Mouse (Mus musculus): ENCODE data around the gene Zfp358. TPM values are rescaled to one million over a fixed set of nuclear protein-coding genes. Genes with fewer than 3 reads are reported as not detected.
A peak's percentile ranks its signal among the peaks of the same experiment; 100 is the strongest.

Zfp358 gene
- total RNA-seq (2021), result 10 to 100 TPM; 34.3 to 34.6 TPM
- long read RNA-seq, experiment 1, transcript Zfp358-203 (1 exons, 2,200 nt), result minor isoform, 12 of 34 reads
- long read RNA-seq, experiment 1, transcript Zfp358-201 (2 exons, 1,999 nt), result major isoform, 20 of 34 reads
- long read RNA-seq, experiment 1, partial matches to known transcripts, result 0 of 34 reads
- long read RNA-seq, experiment 1, other reads (novel, unspliced or antisense), result 2 of 34 reads
- long read RNA-seq, experiment 2, transcript Zfp358-201 (2 exons, 1,999 nt), result major isoform, 10 of 20 reads
- long read RNA-seq, experiment 2, transcript Zfp358-203 (1 exons, 2,200 nt), result minor isoform, 8 of 20 reads
- long read RNA-seq, experiment 2, partial matches to known transcripts, result 0 of 20 reads
- long read RNA-seq, experiment 2, other reads (novel, unspliced or antisense), result 2 of 20 reads

DNA sequence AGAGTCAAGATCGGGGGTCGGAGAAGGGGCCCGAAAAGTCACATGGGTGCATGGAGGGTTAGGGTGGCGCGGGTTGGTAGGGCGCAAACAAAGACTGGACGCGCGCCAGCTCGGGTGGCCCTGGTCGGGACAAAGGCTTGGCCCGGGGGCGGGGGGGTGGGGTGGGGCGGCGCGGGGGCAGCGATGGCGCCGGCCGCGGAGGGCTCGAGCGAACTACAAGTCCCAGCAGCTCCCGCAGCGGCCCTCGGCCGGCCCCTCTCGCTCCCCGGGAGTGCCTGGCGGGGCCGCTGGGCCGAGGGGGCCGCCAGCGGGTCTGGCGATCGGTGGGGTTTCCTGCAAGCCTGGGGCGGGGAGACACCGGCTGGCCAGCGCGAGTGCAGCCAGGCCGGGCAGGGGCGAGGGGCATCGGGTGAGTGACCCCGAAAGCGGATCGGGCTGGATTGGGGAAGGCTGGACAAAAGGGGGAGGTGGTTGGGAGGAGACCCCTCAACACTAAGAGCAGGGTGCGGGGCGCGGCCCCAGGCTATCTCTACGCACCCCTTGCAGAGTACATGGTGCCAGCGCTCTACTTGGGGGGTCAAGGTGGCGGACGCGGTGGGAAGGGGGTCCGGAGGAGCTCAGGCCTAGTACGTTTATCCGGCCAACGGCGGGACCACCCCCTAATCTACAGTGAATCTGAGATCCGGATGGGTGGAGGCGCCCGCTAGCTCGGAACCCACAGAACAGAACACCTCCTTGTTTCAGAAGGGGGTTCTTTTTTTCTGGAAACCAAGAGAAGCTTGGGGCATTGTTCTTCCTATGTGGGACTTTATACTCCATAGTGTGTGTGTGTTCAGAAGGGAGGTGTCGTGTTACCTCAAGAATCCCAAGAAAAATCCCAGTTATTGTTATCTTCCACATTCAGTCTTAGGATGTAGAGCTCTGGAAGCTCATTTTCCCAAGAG, at the start of gene Zfp358:
Gene Zfp358 (plus strand): TSS at position 238 of the 944 bp plus-strand sequence.
- DNase-seq (ENCODE audit: low spot score in 2 of 2), result peak; percentile 58 to 70

GRCm38 (mm10) chr8:3449226-3449625, 43.7 kb upstream of the Zfp358 start:
- no peak for DNase-seq (ENCODE audit: low spot score in 2 of 2)

DNA sequence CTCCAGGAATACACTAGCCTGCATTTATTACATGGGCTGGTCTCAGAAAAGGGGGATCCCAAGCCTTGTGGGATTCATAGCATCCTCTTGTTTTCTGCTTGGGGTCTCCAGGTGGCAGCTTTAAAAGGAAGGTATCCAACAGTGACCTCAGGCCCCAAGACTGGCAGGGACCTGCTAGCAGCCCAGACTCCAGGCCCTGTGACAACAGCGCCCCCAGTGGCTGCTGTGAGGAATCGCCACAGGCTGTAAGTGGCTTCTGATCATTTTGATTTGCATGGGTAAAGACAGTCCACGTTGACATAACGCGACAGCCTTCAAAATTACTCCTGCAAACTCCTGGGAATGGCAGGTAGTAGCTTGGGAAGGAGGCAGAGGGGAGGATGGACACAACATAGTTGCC, 42.3 kb upstream of the Zfp358 start:
- peak; percentile 33 to 51 for DNase-seq (ENCODE audit: low spot score in 2 of 2)

GRCm38 (mm10) chr8:3451992-3452391, 40.9 kb upstream of the Zfp358 start:
- no peak for DNase-seq (ENCODE audit: low spot score in 2 of 2)

DNA sequence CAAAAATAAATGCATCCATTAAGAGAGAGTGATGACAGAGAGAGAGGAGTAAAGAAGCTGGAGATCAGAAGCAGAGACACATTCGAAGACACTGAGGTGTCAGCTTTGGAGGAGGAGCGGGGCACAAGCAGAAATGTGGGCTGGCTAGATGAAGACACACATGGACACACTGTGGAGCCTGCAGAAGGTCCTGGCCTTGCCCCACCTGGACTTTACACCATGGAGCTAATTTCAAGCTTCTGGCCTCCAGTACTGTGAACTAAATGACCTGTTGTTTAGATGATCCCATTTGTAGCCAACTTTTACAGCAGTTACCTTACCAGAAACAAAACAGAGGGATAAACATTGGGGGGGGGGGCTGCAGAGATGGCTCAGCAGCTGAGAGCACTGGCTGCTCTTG, 29.7 kb upstream of the Zfp358 start:
- no peak for DNase-seq (ENCODE audit: low spot score in 2 of 2)

DNA sequence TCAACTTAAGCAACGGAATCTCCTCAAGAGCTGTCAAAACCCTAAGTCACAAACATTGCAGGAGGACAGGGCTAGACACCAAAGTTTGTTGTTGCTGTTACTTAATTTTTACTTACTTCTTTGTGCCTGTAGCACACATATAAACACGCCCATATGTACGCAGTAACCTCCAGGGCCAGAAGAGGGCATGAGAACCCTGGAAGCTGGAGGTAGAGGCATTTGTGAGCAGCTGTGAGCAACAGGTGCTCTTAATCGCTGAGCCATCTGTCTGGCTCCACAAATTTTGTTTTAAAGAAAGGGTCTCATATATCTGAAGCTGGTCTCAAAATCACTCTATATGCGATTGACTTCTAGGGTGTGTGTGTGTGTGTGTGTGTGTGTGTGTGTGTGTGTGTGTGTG, 28.6 kb upstream of the Zfp358 start:
- DNase-seq (ENCODE audit: low spot score in 2 of 2), result no peak

DNA sequence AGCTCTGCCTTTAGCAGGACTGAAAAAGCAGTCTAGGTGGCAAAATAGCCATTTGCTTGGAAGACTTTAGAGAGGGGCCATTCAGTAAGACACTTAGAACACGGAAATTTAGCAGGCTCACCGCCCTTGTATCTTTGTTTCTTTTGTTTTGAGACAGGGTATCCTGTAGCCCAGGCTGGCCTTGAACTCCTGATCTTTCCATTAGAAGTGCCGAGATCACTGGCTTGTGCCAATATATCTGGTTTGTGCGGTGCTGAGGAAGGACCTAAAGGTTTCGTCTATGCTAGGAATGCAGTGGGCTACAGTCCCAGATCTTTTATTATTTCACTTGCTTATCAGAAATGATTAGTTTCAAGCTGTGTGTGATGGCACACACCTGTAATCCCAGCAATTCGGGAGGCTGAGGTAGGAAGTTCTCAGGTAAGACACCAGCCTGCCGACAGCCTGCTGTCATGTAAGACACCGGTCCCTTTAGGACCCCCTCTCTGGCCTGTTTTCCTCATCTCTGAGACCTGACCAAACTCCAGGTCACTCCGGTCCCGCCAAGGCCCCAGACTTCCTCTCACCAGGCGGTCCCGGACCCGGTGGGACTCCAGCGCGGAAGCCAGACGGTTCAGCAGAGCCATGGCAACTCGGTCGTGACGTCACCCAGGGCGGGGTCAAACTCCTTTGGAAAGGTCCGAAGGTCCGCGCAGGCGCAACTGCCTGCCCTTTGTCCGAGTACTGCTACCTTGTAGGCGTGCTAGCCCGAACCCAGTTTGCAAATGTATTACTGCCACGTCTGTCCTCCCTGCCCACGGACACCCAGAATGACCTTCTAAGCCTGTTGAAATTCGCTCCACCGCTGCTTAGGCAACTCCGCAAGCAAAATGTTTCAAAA, 25.7 kb upstream of the Zfp358 start, which contains the start of gene Pex11g:
Gene Pex11g (minus strand): TSS at position 675 of the 880 bp plus-strand sequence.
- peak; percentile 76 to 85 for DNase-seq (ENCODE audit: low spot score in 2 of 2)

GRCm38 (mm10) chr8:3467886-3468545, 24.9 kb upstream of the Zfp358 start:
- DNase-seq (ENCODE audit: low spot score in 2 of 2), result no peak

DNA sequence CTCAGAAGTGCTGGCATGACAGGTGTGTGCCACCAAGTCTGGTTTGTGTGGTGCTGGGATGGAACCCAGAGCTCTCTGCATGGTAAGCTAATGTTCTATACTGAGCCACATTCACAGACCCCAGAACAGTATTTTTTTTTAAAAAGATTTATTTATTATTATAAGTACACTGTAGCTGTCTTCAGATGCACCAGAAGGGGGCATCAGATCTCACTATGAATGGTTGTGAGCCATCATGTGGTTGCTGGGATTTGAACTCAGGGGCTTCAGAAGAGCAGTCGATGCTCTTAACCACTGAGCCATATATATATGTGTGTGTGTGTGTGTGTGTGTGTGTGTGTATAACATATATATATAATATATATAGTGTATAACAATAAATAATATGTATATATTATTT, 24.1 kb upstream of the Zfp358 start:
- no peak for DNase-seq (ENCODE audit: low spot score in 2 of 2)

DNA sequence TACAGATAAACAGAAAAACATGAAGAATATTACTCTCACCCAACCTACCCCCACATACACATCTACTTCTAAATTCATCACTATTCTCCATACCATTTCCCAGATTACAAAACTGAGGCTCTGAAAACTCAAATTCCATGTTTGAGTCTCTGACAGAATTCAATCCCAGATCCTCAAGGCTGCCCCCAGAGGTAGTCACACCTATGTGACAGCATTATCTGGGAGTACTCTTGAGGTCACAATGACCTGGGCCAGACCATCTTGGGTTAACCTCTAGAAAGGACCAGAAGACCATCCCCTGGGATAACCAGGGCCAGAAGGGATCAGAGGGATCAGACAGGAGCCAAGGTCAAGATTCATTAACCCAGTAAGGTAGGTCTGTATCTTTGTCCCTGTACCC, 22.4 kb upstream of the Zfp358 start, which contains the start of gene Tex45:
Gene Tex45 (plus strand): TSS at position 301 of the 400 bp plus-strand sequence.
- no peak for DNase-seq (ENCODE audit: low spot score in 2 of 2)

DNA sequence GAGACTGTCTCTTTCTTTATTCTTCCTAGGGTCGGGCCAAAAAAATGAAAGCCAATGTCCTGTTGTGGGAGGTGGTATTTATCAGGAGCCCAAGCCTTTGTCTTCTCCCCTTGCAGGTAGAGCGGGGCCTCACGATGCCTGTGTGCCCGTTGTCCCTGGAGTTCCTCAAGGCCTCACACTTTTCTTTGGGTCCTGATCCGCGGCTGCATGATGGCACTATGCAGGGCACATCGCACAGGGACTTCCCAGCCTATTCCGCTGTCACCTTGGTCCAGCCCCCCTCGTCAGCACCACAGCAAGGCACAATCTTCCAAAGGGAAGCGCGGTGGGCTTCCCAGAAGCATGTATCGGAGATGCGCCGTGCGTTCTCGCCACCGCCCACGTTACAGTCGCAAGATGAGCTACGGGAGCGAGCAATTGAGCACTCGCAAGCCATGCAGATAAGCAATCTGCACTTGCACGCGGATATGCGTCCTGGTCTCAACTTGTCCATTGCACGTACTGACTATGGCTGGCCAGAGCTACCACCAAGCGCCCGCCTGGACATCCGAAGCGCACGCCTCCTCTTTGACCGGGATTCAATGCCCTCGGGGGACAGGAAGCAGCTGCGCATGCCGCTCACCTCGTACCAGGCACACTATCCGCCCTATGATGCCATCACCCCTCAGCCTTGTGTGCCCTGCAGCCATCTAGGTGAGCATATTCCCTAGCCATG, 17.1 kb upstream of the Zfp358 start:
- no peak for DNase-seq (ENCODE audit: low spot score in 2 of 2)

DNA sequence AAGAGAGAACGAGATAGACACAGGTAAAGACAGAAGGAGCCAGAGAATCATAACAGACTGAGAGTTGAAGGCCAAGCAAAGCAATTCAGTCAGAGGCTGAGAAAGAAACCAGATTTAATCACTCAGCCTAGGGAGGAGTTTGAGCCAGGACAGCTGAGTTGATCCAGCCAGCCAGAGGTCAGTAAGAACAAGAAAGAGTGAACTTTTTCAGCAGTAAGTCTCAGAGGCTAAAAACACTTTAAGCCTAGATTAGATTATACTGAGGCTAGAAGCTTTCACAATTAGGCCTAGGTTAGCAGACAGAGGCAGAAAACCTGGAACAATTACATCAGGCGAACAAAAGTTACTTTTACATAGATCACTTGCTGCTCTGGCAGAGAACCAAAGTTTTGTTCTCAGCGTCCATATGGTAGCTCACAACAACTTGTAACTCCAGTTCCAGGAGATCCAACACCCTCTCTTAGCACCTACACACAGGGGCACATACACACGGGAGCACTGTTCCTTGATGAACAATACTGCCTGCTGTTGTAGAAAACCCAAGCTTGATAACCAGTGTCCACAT, 12.6 kb upstream of the Zfp358 start:
- no peak for DNase-seq (ENCODE audit: low spot score in 2 of 2)

- DNase-seq (ENCODE audit: low spot score in 2 of 2), result no peak
These were observed 11.3 kb upstream of the Zfp358 start for GRCm38 (mm10) chr8:3481605-3482004.

DNA sequence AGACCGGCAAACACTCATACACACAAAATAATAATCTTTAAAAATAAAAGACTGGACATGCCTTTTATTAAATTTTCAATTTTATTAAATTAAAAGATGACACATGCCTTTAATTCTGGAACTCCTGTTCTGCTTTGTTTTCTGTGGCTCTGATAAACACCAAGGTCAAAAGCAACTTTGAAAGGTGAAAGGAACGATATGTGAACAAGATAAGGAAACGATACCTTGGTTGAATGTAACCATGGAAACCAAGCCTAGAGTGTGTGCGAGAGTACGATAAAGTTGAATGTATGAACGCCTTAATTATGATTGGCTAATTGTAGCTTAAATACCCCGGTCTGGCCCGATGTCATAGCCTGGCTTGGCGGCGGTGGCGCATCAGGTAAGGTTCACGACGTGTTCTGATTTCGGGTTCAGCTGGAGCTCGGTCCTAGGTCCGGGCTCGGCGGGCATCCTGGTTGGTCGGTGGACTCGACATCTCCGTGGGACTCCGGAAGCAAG, 10.6 kb upstream of the Zfp358 start:
- no peak for DNase-seq (ENCODE audit: low spot score in 2 of 2)

DNA sequence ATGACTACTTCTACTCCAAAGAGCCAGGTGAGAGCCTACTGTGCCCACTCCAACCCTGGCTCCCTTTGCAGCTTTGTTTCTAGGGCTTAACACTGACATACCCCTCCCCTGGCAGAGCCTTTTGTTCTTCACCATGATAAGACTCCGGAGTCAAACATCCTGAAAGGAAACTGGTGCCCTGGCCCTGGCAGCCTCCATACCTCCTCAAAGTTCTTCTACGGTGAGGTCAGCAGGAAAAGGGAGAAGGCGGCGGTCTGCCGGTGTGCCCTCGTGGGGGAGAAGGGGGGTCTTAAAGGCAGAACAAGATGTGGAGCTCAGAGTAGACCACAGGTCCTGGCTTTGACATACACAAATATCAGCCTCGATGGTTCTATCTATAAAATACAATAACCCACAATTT, 9.4 kb upstream of the Zfp358 start:
- DNase-seq (ENCODE audit: low spot score in 2 of 2), result no peak

DNA sequence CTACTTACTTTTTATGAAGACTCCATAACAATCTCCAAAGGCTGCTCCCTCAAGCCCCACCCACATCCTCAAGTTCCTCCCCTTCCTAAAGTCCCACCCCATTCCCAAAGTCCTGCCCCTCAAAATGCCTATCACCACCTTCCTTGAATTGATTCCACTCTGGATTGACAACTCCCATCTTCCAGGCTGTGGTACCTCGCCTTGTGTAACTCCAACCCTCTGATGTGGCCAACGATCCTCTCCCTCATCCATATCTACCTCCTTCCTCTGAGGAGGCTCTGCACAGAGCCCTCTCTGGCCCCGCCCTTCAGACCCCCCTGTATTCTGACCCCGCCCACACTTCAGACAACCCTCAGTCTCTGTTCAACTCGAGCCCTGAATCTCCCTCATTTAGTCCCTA, 7.7 kb upstream of the Zfp358 start:
- DNase-seq (ENCODE audit: low spot score in 2 of 2), result no peak

GRCm38 (mm10) chr8:3493845-3494208, 889 bp downstream of the Zfp358 start:
- no peak for DNase-seq (ENCODE audit: low spot score in 2 of 2)

DNA sequence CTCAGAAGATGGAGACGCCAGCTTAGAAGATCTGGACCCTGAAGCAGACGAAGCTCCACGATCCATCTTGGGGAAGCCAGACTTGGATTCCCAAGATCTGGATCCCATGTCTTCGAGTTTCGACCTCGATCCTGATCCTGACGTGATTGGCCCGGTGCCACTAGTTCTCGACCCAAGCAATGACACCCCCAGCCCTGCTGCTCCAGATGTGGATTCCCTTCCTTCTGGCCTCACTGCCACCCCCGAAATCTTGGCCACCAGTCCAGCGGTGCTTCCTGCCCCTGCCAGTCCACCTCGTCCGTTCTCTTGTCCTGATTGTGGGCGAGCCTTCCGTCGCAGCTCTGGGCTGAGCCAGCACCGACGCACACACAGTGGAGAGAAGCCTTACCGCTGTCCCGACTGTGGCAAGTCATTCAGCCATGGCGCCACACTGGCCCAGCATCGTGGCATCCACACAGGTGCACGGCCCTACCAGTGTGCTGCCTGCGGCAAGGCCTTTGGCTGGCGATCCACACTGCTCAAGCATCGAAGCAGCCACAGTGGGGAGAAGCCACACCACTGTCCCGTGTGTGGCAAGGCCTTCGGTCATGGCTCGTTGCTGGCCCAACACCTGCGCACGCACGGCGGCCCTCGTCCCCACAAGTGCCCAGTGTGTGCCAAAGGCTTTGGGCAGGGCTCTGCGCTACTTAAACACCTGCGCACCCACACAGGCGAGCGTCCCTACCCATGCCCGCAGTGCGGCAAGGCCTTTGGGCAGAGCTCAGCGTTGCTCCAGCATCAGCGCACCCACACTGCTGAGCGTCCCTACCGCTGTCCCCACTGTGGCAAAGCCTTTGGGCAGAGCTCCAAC, 2.9 kb downstream of the Zfp358 start:
- DNase-seq (ENCODE audit: low spot score in 2 of 2), result no peak
